Mouse (Mus musculus): Measurements from ENCODE around the gene Prex1. TPM values are rescaled to one million over a fixed set of nuclear protein-coding genes. Genes with fewer than 3 reads are reported as not detected.

Prex1 gene
- polyA plus RNA-seq, 1 experiment from 2014 or later = 25.5 TPM

GRCm38 (mm10) chr2:166703491-166703890, 10.1 kb downstream of the Prex1 start:
- H3K4me1 ChIP-seq = 0 out of 2 replicates have a peak, but pooled peaks cover 24% of the 10 kb centered on the region
- peaks cover 7% of the 10 kb centered on the region; the same call in 1 of the 2 replicates for H3K36me3 ChIP-seq
- no peaks in the 10 kb centered on the region for H3K9me3 ChIP-seq (replicated peaks)
- H3K9ac ChIP-seq = no peak overlapping the region
- H3K4me2 ChIP-seq (replicated peaks) = no peak overlapping the region
- H3K27me3 ChIP-seq = no peaks in the 10 kb centered on the region
- ATAC-seq (ENCODE audit: insufficient number of reproducible peaks, low FRiP score, low TSS enrichment, low read depth) = no peak
- 78% methylated on average over 3 of the region's 3 CpGs for WGBS
- H3K4me3 ChIP-seq (replicated peaks) = no peak overlapping the region
- H3K27ac ChIP-seq (replicated peaks) = no peak overlapping the region

- Histone ChIP-seq H3K27me3 (no peaks in the 10 kb centered on the region), H3K9ac (no peak overlapping the region), H3K4me3 (replicated peaks) (no peak overlapping the region), H3K36me3 (peaks cover 7% of the 10 kb centered on the region; the same call in 1 of the 2 replicates), H3K27ac (replicated peaks) (no peak overlapping the region), H3K4me1 (0 out of 2 replicates have a peak, but pooled peaks cover 20% of the 10 kb centered on the region), H3K4me2 (replicated peaks) (no peak overlapping the region), H3K9me3 (replicated peaks) (no peaks in the 10 kb centered on the region)
- WGBS = 97% methylated on average over 2 of the region's 2 CpGs
- no peak for ATAC-seq (ENCODE audit: insufficient number of reproducible peaks, low FRiP score, low TSS enrichment, low read depth)
Observed at GRCm38 (mm10) chr2:166702113-166702445, 11.6 kb downstream of the Prex1 start.

GRCm38 (mm10) chr2:166701248-166702112, 12.2 kb downstream of the Prex1 start:
- Histone ChIP-seq H3K4me3 (replicated peaks) (no peak overlapping the region), H3K9me3 (replicated peaks) (no peaks in the 10 kb centered on the region), H3K27me3 (no peaks in the 10 kb centered on the region), H3K9ac (no peak overlapping the region), H3K27ac (replicated peaks) (no peak overlapping the region), H3K36me3 (peaks cover 7% of the 10 kb centered on the region; the same call in 1 of the 2 replicates), H3K4me2 (replicated peaks) (no peak overlapping the region), H3K4me1 (0 out of 2 replicates have a peak, but pooled peaks cover 18% of the 10 kb centered on the region)
- ATAC-seq (ENCODE audit: insufficient number of reproducible peaks, low FRiP score, low TSS enrichment, low read depth) = no peak
- WGBS = 71% methylated on average over 23 of the region's 23 CpGs

- no peak for ATAC-seq (ENCODE audit: insufficient number of reproducible peaks, low FRiP score, low TSS enrichment, low read depth)
- peaks cover 7% of the 10 kb centered on the region; the same call in 1 of the 2 replicates for H3K36me3 ChIP-seq
- no peaks in the 10 kb centered on the region for H3K9me3 ChIP-seq (replicated peaks)
- H3K4me1 ChIP-seq = 0 out of 2 replicates have a peak, but pooled peaks cover 14% of the 10 kb centered on the region
- H3K4me2 ChIP-seq (replicated peaks) = no peak overlapping the region
- no peak overlapping the region for H3K9ac ChIP-seq
- no peak overlapping the region for H3K4me3 ChIP-seq (replicated peaks)
- H3K27me3 ChIP-seq = no peaks in the 10 kb centered on the region
- no peak overlapping the region for H3K27ac ChIP-seq (replicated peaks)
- WGBS = 77% methylated on average over 13 of the region's 13 CpGs
Observed at GRCm38 (mm10) chr2:166700732-166701131, 12.9 kb downstream of the Prex1 start.

GRCm38 (mm10) chr2:166700116-166700515, 13.5 kb downstream of the Prex1 start:
- H3K36me3 ChIP-seq = peaks cover 7% of the 10 kb centered on the region; the same call in 1 of the 2 replicates
- no peaks in the 10 kb centered on the region for H3K27me3 ChIP-seq
- no peak for ATAC-seq (ENCODE audit: insufficient number of reproducible peaks, low FRiP score, low TSS enrichment, low read depth)
- H3K9me3 ChIP-seq (replicated peaks) = no peaks in the 10 kb centered on the region
- no peak overlapping the region for H3K27ac ChIP-seq (replicated peaks)
- H3K4me1 ChIP-seq = 0 out of 2 replicates have a peak, but pooled peaks cover 12% of the 10 kb centered on the region
- H3K4me2 ChIP-seq (replicated peaks) = no peak overlapping the region
- no peak overlapping the region for H3K9ac ChIP-seq
- WGBS = 61% methylated on average over 8 of the region's 8 CpGs
- H3K4me3 ChIP-seq (replicated peaks) = no peak overlapping the region

- 0 out of 2 replicates have a peak, but pooled peaks cover 12% of the 10 kb centered on the region for H3K4me1 ChIP-seq
- no peak overlapping the region for H3K27ac ChIP-seq (replicated peaks)
- no peak overlapping the region for H3K9ac ChIP-seq
- WGBS = 90% methylated on average over 5 of the region's 5 CpGs
- ATAC-seq (ENCODE audit: insufficient number of reproducible peaks, low FRiP score, low TSS enrichment, low read depth) = no peak
- no peaks in the 10 kb centered on the region for H3K27me3 ChIP-seq
- no peak overlapping the region for H3K4me3 ChIP-seq (replicated peaks)
- no peaks in the 10 kb centered on the region for H3K9me3 ChIP-seq (replicated peaks)
- H3K4me2 ChIP-seq (replicated peaks) = no peak overlapping the region
- H3K36me3 ChIP-seq = 0 out of 2 replicates have a peak, but pooled peaks cover 4% of the 10 kb centered on the region
Observed at GRCm38 (mm10) chr2:166699552-166699951, 14.1 kb downstream of the Prex1 start.

- H3K36me3 ChIP-seq = 0 out of 2 replicates have a peak, but pooled peaks cover 6% of the 10 kb centered on the region
- H3K9me3 ChIP-seq (replicated peaks) = no peaks in the 10 kb centered on the region
- H3K4me1 ChIP-seq = peaks cover 12% of the 10 kb centered on the region; the same call in 1 of the 2 replicates
- no peak overlapping the region for H3K4me3 ChIP-seq (replicated peaks)
- no peak overlapping the region for H3K4me2 ChIP-seq (replicated peaks)
- WGBS = 93% methylated on average over 2 of the region's 2 CpGs
- no peak for ATAC-seq (ENCODE audit: insufficient number of reproducible peaks, low FRiP score, low TSS enrichment, low read depth)
- no peak overlapping the region for H3K27ac ChIP-seq (replicated peaks)
- no peak overlapping the region for H3K9ac ChIP-seq
- H3K27me3 ChIP-seq = no peaks in the 10 kb centered on the region
Observed at GRCm38 (mm10) chr2:166694616-166695015, 19.0 kb downstream of the Prex1 start.

GRCm38 (mm10) chr2:166693394-166693793, 20.2 kb downstream of the Prex1 start:
- H3K27me3 ChIP-seq = no peaks in the 10 kb centered on the region
- no peak overlapping the region for H3K9ac ChIP-seq
- no peak overlapping the region for H3K4me3 ChIP-seq (replicated peaks)
- 65% methylated on average over 4 of the region's 4 CpGs for WGBS
- peaks cover 12% of the 10 kb centered on the region; the same call in 1 of the 2 replicates for H3K4me1 ChIP-seq
- H3K27ac ChIP-seq (replicated peaks) = no peak overlapping the region
- 0 out of 2 replicates have a peak, but pooled peaks cover 6% of the 10 kb centered on the region for H3K36me3 ChIP-seq
- H3K4me2 ChIP-seq (replicated peaks) = no peak overlapping the region
- no peak for ATAC-seq (ENCODE audit: insufficient number of reproducible peaks, low FRiP score, low TSS enrichment, low read depth)
- no peaks in the 10 kb centered on the region for H3K9me3 ChIP-seq (replicated peaks)

- Histone ChIP-seq H3K4me3 (replicated peaks) (no peak overlapping the region), H3K27ac (replicated peaks) (no peak overlapping the region), H3K4me2 (replicated peaks) (no peak overlapping the region), H3K36me3 (0 out of 2 replicates have a peak, but pooled peaks cover 6% of the 10 kb centered on the region), H3K9ac (no peak overlapping the region), H3K4me1 (peaks cover 22% of the 10 kb centered on the region; the same call in 1 of the 2 replicates), H3K27me3 (no peaks in the 10 kb centered on the region), H3K9me3 (replicated peaks) (no peaks in the 10 kb centered on the region)
- ATAC-seq (ENCODE audit: insufficient number of reproducible peaks, low FRiP score, low TSS enrichment, low read depth) = peak; percentile 52
- 57% methylated on average over 23 of the region's 23 CpGs for WGBS
Observed at GRCm38 (mm10) chr2:166691602-166692509, 21.8 kb downstream of the Prex1 start.

GRCm38 (mm10) chr2:166686917-166687316, 26.7 kb downstream of the Prex1 start:
- Histone ChIP-seq H3K4me3 (replicated peaks) (no peak overlapping the region), H3K27ac (replicated peaks) (no peak overlapping the region), H3K4me2 (replicated peaks) (no peak overlapping the region), H3K9ac (no peak overlapping the region), H3K36me3 (no peaks in the 10 kb centered on the region), H3K4me1 (peaks cover 33% of the 10 kb centered on the region), H3K27me3 (no peaks in the 10 kb centered on the region), H3K9me3 (replicated peaks) (no peaks in the 10 kb centered on the region)
- ATAC-seq (ENCODE audit: insufficient number of reproducible peaks, low FRiP score, low TSS enrichment, low read depth) = no peak
- 34% methylated on average over 6 of the region's 6 CpGs for WGBS

GRCm38 (mm10) chr2:166685824-166686223, 27.8 kb downstream of the Prex1 start:
- Histone ChIP-seq H3K27me3 (no peaks in the 10 kb centered on the region), H3K9ac (no peak overlapping the region), H3K36me3 (no peaks in the 10 kb centered on the region), H3K4me2 (replicated peaks) (no peak overlapping the region), H3K27ac (replicated peaks) (no peak overlapping the region), H3K9me3 (replicated peaks) (no peaks in the 10 kb centered on the region), H3K4me1 (peaks cover 33% of the 10 kb centered on the region), H3K4me3 (replicated peaks) (no peak overlapping the region)
- ATAC-seq (ENCODE audit: insufficient number of reproducible peaks, low FRiP score, low TSS enrichment, low read depth) = no peak
- WGBS = 42% methylated on average over 8 of the region's 8 CpGs
